Mouse (Mus musculus) kidney, adult 2 months (tissue): ENCODE data around the gene Mpeg1.

Source experiments
- CTCF ChIP-seq: fragments of 200-500 bp; conservative IDR thresholded peaks from 2 replicates; pipeline ENCODE4 v1.5.1; 2011; ENCODE audit warnings: low read depth, mild to moderate bottlenecking, control low read depth, low read length, moderate library complexity, mixed read lengths; ENCODE audit not compliant: insufficient read depth, insufficient read length
- POLR2A ChIP-seq: fragments of 200-500 bp; IDR thresholded peaks from one replicate; pipeline ENCODE4 v1.6.1; 2011; ENCODE audit warnings: low read depth, low read length, control low read depth

DNA sequence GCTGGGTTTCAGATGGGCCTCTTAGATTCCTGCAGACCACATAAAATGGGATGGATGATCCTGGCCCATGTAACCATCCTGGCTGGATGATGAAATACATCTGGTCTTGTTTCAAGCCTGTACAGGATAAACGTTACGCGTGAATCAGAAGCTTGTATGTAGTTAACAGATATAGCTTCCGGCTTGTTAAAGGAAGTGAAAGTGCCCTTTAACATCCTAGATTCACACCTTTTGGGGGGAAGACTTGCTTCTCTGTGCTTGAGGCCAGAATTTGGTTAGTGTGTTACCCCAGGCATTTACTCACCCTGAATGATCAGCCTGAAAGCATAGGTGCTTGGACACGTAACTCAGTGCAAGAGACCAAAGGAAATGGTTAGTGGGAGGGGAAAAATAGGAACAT lies 33.5 kb upstream of the Mpeg1 start:
- TF ChIP-seq CTCF (no peak), POLR2A (no peak)
